Mouse (Mus musculus): ENCODE results near the gene Tenm4.

- TF ChIP-seq EP300 (IDR thresholded peaks at IDR 0.05; ENCODE audit: low read depth), result no peak
- no peak for TF ChIP-seq CTCF (IDR thresholded peaks at IDR 0.05; ENCODE audit: low read depth)
Observed at GRCm38 (mm10) chr7:96587403-96587802, 416.4 kb downstream of the Tenm4 start.

All from heart, postnatal 0 days (tissue).